Mouse (Mus musculus) spleen, postnatal 14 days (tissue): ENCODE results near the gene Rerg.

ENCODE experiments used
- DNase-seq, 2 experiments: peaks; one replicate each; pipeline ENCODE4 v3.0.0; 2021 to 2022; ENCODE audit warnings: low spot score in 2 of 2

Gene Rerg

DNA sequence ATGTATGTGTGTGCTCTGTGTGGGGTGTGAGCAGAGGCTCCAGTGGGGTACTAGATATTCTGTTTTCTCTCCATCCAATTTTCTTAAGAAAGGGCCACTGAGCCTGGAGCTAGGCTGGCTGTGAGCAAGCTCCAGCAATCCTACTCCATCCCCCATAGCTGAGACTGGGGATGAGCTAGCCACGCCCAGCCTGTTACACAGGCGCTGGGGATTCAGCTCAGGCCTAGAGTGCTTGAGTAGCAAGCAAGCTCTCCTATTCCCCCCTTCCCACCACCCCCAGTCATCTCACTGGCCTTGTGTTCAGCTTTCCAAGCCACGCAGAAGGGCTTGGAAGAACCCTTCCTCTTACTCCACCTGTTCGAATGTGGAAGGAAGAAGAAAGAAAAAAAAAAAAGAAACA is 7.2 kb downstream of the Rerg start:
- DNase-seq = no peak

DNA sequence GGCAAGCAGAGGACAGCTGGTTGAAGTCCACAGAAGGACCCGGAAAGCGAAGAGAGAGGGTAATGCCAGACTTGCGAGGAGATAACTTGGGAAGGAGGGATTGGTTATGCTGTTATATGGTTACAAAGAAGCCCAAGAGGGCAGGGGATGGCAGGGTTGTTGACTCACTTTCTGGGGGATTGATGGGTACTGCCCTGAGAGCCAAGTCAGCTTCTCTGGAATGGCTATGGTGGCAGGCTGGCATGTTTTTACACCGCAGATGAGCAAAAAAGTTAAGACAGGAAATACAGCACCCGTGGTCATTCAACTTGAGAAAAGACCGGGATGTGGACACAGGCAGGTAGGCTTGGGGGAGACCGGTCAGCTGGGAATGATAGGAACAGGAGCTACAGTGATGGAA is 7.8 kb downstream of the Rerg start:
- DNase-seq = no peak

DNA sequence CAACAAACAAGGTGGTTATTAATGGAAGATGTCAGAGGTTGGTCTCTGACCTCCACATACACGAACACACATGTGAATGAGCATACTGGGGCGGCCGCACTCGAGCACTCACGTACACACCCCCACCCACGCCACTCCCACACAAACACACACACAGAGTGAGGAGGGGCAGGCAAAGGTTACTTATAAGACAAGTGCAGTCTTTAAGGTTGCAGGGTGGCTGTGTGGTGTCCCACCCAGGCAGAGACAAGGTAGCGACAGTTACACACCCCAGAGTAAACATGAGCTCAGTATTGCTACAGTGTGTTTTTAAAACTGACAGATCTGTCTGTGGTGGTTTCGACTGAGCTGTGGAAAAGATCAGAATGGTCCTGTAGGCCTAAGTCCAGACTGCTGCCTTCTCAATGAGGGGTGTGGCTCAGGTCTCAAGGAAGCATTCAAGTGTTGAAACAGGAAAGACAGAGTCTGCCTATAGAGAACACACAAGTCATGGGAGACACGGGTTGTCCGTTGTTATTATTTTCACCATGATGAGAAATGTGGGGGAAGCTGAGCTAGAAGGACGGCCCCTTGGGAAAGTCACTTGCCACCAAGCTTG is 8.7 kb downstream of the Rerg start:
- DNase-seq = no peak

DNA sequence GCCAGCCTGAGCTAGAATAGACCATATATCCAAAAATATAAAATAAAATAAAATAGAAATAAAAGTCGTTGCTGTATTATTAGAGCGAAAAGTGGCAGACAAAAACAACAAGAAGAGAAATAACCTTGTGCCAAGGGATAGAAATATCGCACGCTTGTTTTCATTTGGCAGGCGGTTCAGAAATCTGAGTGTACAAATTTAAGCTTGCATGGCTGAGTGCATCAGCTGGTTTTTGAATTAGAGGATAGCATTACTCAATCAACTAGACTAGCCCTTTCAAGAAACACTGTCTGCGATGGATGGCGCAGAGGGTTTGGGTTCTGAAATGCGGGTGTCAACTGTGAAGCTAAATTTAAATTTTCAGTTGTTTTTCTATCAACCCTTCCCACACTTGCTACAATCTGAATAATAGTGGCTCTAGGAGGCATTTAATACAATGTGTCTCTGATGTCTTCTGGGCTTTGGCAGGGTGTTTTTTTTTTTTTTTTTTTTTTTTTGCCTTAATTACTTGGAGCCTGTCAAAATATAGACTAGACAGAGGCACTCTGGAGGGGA is 10.8 kb downstream of the Rerg start:
- DNase-seq = no peak

GRCm38 (mm10) chr6:137156437-137157219 is 13.7 kb downstream of the Rerg start:
- DNase-seq = no peak

DNA sequence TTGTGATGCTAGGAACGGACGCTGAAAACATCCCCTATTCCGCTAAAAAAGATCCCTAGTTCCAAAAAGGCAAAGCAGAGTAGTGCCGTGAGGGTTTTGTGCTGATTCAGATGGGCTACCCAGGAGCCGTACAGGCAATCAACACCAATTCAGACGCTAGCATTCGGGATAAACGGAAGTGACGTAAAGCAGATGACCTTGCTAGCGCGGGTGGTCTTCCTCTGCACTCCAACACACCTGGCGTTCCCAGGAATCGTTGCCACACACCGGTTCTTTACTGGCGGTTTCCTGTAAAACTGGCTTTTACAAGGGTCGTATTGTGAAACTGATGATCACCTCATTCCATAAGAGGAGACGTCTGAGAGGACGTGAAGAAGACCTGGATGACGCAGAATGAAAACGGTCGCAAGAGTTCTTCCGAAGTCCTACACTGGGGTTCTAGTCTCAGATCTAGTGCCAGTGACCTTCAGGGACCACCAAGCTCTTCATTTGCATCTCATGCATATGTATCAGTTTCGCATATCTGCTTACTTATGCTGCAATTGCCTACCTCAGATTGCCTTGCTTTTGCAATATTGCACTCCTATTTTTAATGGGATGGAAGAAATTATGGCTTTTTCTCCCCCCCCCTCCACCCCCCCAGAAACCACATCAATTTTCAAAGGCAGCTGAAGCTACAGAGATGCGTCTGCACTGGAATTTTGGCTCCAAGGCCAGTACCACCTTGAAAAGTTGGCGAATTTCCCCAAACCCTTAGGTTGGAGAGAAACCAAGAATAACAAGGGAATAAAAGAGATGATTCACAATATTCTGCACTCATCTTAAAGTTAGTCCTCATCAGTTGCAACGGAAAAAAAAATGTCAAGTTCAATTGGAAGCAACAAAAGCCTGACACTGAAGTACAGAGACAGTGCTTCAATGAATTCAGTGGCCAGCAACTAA is 14.8 kb downstream of the Rerg start:
- DNase-seq = no peak

GRCm38 (mm10) chr6:137153021-137153420 is 17.3 kb downstream of the Rerg start:
- no peak for DNase-seq

- no peak for DNase-seq
These were observed 19.3 kb downstream of the Rerg start for GRCm38 (mm10) chr6:137151015-137151414.

DNA sequence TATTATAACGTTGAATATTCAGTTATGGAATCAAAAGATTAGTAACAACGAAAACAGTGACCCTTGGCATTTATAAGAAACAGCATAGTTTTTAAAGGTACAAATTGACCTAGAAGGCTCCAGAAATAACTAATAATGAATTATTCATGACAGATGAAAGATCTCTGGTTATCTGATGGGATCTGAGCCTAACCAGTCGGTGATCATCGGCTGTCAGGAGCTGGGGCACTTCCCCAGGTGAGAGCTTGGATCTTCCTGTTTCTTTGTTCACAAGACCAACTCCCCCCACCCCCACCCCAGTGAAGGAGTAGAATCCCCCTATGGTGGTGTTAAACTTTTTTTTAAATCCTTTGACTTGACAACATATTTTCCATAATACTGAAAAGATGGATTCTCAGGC is 20.5 kb downstream of the Rerg start:
- DNase-seq = no peak

GRCm38 (mm10) chr6:137146910-137147309 is 23.4 kb downstream of the Rerg start:
- DNase-seq = no peak

GRCm38 (mm10) chr6:137145611-137146010 is 24.7 kb downstream of the Rerg start:
- no peak for DNase-seq

- no peak for DNase-seq
These were observed 25.2 kb downstream of the Rerg start for GRCm38 (mm10) chr6:137144958-137145535.

- DNase-seq = no peak
These were observed 25.8 kb downstream of the Rerg start for GRCm38 (mm10) chr6:137144526-137144840.

GRCm38 (mm10) chr6:137143818-137144525 is 26.3 kb downstream of the Rerg start:
- DNase-seq = no peak

GRCm38 (mm10) chr6:137142796-137143195 is 27.5 kb downstream of the Rerg start:
- DNase-seq = no peak

DNA sequence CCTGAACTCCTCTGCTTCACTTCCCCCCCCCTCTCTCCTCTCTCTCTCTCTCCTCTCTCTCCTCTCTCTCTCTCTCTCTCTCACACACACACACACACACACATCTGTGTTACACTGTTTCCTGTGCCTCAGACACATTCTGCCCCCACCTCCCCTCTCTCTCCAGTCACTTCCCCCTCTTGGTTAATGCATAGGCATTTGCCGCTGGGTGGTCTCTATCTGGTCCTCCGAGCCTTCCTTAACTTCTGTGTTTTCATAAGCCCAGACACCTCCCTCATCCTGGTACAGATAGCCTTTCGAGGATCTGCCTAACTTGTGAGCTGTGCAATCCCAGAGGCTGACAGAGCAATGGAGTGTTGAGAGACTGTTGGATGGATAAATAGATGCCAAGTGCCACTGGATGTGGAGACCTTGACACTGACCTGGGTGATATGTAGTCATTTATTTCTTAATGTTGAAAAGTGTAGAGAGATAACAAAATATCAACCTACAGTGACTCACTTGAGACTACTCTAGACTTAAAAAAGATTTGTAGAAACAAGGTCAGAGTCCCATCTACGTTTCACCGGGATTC is 29.0 kb downstream of the Rerg start:
- DNase-seq = no peak

DNA sequence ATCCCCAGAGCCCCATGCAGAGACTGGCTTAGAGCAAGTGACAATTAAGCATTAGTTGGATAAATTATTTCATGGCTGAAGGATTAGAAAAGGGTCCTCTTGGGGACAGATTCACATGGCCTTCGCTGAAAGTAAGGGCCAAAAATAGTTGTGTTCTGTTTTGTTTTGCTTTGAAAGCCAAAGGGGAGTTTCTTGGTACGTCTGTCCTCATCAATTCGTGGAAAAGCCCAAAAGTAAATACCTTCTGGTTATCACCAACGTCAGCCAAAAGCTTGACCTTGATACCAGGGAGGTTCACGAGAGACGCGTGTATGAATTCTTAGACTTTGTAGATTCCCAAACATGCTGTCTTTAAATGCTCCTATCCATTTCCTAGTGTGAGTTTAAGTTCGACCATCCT is 31.5 kb downstream of the Rerg start:
- no peak for DNase-seq

GRCm38 (mm10) chr6:137138391-137138790 is 31.9 kb downstream of the Rerg start:
- DNase-seq = no peak

DNA sequence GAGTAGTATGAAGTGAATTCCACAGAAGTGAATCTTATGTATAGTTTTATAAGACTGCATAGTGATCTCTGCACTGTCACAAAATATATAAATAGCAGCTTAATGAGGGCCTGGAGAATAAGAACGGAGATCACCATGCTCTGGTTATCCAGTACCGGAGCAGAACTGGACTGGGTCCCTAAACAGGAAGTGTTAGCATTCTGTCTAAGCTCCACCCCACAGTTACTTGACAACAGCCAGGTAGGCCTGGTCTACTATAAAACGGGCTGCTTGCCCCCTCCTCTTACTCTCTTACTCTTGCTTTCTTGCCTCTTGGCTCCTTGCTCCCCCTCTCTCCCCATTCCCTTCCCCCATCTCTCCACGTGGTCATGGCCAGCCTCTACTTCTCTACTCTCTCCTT is 33.9 kb downstream of the Rerg start:
- no peak for DNase-seq

GRCm38 (mm10) chr6:137135506-137136391 is 34.5 kb downstream of the Rerg start:
- no peak for DNase-seq
